Mouse (Mus musculus): Measurements from ENCODE around the gene Clba1.

GRCm38 (mm10) chr12:112840209-112841086, 31.7 kb downstream of the Clba1 start:
- TF ChIP-seq TAL1 (IDR thresholded peaks at IDR 0.05; ENCODE audit: low read length): no peak
- TF ChIP-seq GATA1 (IDR thresholded peaks at IDR 0.05; ENCODE audit: low read length): no peak
